Mouse (Mus musculus) lung, embryonic 16.5 days (tissue): ENCODE measurements around the gene Dao. TPM values are rescaled to one million over a fixed set of nuclear protein-coding genes. Genes with fewer than 3 reads are reported as not detected.

Experiments
- ATAC-seq: fragments of 200-750 bp; cut with Nextera tagmentation; 2 replicates; pipeline ENCODE4 v1.8.0; 2017; ENCODE audit warnings: low read depth, mild to moderate bottlenecking, moderate library complexity
- H3K27ac ChIP-seq: fragments of 300-500 bp; sonication (generic); 2 replicates; pipeline ENCODE4 v1.5.1; 2014; ENCODE audit warnings: mild to moderate bottlenecking, control low read depth, low read length
- H3K27me3 ChIP-seq: fragments of 300-500 bp; sonication (generic); 2 replicates; pipeline ENCODE4 v1.6.1; 2014; ENCODE audit warnings: low read depth, low read length, mixed read lengths; ENCODE audit not compliant: control insufficient read depth, insufficient read depth
- H3K36me3 ChIP-seq: fragments of 300-500 bp; sonication (generic); 2 replicates; pipeline ENCODE4 v1.6.1; 2014; ENCODE audit warnings: low read length; ENCODE audit not compliant: control insufficient read depth, insufficient read depth
- H3K4me1 ChIP-seq: fragments of 300-500 bp; sonication (generic); replicated peaks from 2 replicates; pipeline ENCODE4 v1.6.1; 2014; ENCODE audit warnings: low read length, mixed read lengths; ENCODE audit not compliant: control insufficient read depth, insufficient read depth
- H3K4me2 ChIP-seq: fragments of 300-500 bp; sonication (generic); 2 replicates; pipeline ENCODE4 v1.6.1; 2014; ENCODE audit warnings: low read depth, low read length, control low read depth
- H3K4me3 ChIP-seq: fragments of 300-500 bp; sonication (generic); 2 replicates; pipeline ENCODE4 v1.5.1; 2014; ENCODE audit warnings: mild to moderate bottlenecking, low read length, control low read depth
- H3K9ac ChIP-seq: fragments of 300-500 bp; sonication (generic); 2 replicates; pipeline ENCODE4 v1.6.1; 2014; ENCODE audit warnings: low read length, control low read depth
- H3K9me3 ChIP-seq: fragments of 300-500 bp; sonication (generic); 2 replicates; pipeline ENCODE4 v1.6.1; 2016; ENCODE audit warnings: low read length; ENCODE audit not compliant: control insufficient read depth
- WGBS: fragments of 180-500 bp; shearing (Covaris S2); extraction: QIAGEN DNeasy Blood & Tissue Kit; methylation state at CpG from one replicate; pipeline ENCODE4 v1.1.7; 2014; 5-methylcytosine and 5-hydroxymethylcytosine counted together
- polyA plus RNA-seq: library from polyadenylated mRNA; unstranded; fragments of >200 nt; fragmentation: Nextera tagmentation; extraction: Ambion mirVana; gene quantifications from 2 replicates; pipeline ENCODE4 v1.2.1, GENCODE M21; 2015

Gene Dao
- polyA plus RNA-seq, 1 experiment from 2014 or later, result not detected

DNA sequence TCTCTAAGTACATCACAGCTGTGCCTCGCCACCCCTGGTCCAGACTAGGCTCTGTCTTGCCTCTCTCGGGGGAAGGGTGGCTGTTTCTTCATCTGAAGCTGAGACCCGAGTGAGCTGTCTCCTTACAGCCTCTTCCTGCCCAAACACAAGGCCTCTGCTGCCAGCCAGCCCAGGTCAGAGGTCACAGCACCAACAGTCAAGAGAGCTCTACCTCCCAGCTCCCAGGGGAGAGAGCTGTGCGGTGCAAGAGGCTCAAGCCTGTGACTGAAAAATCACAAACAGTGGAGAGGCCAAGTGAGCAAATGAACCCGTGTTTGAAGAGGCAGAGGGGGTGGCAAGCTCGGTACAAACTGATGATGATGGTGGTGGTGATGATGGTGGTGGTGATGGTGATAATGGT is 63.1 kb downstream of the Dao start:
- Histone ChIP-seq H3K36me3 (no peaks in the 10 kb centered on the region), H3K4me3 (no peak overlapping the region), H3K9me3 (no peaks in the 10 kb centered on the region), H3K27ac (no peak overlapping the region), H3K4me2 (no peak overlapping the region), H3K9ac (no peak overlapping the region), H3K27me3 (no peaks in the 10 kb centered on the region), H3K4me1 (no peaks in the 10 kb centered on the region)
- 23% methylated on average over 6 of the region's 6 CpGs for WGBS
- no peak for ATAC-seq

DNA sequence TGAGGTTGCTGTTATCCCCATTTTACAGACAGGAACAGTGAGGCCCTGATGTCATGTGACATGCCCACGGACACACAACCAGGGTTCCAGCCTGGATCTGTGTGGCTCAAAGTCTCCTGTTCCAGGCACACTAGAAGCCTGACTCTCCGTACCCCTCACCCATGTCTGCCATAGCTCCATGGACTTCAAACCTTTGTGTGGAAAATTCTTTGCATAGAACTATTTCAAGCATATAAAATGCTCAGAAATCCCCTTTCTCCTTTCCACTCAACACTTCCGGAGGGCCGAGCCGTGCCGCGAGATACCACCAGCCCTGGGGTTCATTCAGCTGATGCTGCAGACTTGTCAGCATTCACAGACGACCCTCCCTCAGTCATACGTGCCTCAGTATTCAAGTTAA is 64.0 kb downstream of the Dao start:
- Histone ChIP-seq H3K4me3 (no peak overlapping the region), H3K9me3 (no peaks in the 10 kb centered on the region), H3K27ac (no peak overlapping the region), H3K4me1 (no peaks in the 10 kb centered on the region), H3K9ac (no peak overlapping the region), H3K36me3 (no peaks in the 10 kb centered on the region), H3K4me2 (no peak overlapping the region), H3K27me3 (no peaks in the 10 kb centered on the region)
- no peak for ATAC-seq
- WGBS, result 77% methylated on average over 9 of the region's 9 CpGs

DNA sequence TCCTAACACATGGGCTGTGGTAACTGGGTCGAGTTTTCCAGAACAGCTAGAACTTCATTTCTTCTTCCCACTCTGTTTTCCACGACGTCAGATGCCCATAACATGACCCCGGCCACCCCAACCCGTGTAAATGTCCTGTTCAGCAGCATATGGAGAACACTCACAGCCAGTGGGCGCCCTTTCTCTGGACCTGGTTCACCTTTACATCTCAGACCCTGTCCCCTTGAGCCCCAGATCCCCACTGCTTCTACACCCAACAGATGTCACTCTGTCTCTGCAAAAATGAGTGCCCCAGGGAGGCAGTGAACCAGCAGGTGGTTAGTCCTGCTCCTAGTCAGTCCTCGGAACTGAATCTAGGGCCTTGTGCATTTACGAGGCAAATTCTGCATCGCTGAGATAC is 64.5 kb downstream of the Dao start:
- Histone ChIP-seq H3K4me2 (no peak overlapping the region), H3K9me3 (no peaks in the 10 kb centered on the region), H3K9ac (no peak overlapping the region), H3K27me3 (no peaks in the 10 kb centered on the region), H3K4me1 (no peaks in the 10 kb centered on the region), H3K27ac (no peak overlapping the region), H3K36me3 (no peaks in the 10 kb centered on the region), H3K4me3 (no peak overlapping the region)
- ATAC-seq, result no peak
- WGBS, result 67% methylated on average over 9 of the region's 9 CpGs

- no peaks in the 10 kb centered on the region for H3K27me3 ChIP-seq
- H3K36me3 ChIP-seq, result no peaks in the 10 kb centered on the region
- no peak overlapping the region for H3K4me2 ChIP-seq
- WGBS, result 87% methylated on average over 4 of the region's 4 CpGs
- H3K4me3 ChIP-seq, result no peak overlapping the region
- H3K9me3 ChIP-seq, result no peaks in the 10 kb centered on the region
- H3K9ac ChIP-seq, result no peak overlapping the region
- no peak for ATAC-seq
- H3K4me1 ChIP-seq, result no peaks in the 10 kb centered on the region
- H3K27ac ChIP-seq, result no peak overlapping the region
Measured at GRCm38 (mm10) chr5:114070858-114071257, 67.4 kb downstream of the Dao start.

- Histone ChIP-seq H3K9me3 (no peaks in the 10 kb centered on the region), H3K27ac (no peak overlapping the region), H3K9ac (no peak overlapping the region), H3K4me2 (no peak overlapping the region), H3K36me3 (no peaks in the 10 kb centered on the region), H3K4me1 (no peaks in the 10 kb centered on the region), H3K27me3 (no peaks in the 10 kb centered on the region), H3K4me3 (no peak overlapping the region)
- WGBS, result 41% methylated on average over 2 of the region's 2 CpGs
- no peak for ATAC-seq
Measured at GRCm38 (mm10) chr5:114072262-114072661, 68.8 kb downstream of the Dao start.

Other genes starting within 250 kb of the Dao start
- gene Sart3, start 231.2 kb upstream of the Dao start, polyA plus RNA-seq, result 40.6 and 42.5 TPM in 2 replicates
- gene Iscu, start 231.0 kb upstream of the Dao start, polyA plus RNA-seq, result 104 and 114 TPM in 2 replicates
- gene Tmem119, start 203.2 kb upstream of the Dao start, polyA plus RNA-seq, result 49.9 and 51.1 TPM in 2 replicates
- gene Selplg, start 171.1 kb upstream of the Dao start, polyA plus RNA-seq, result 7.4 and 9.5 TPM in 2 replicates
- 131 and 138 TPM in 2 replicates for gene Coro1c, start 94.9 kb upstream of the Dao start, polyA plus RNA-seq
- 13.2 and 15.1 TPM in 2 replicates for gene Ssh1, start 9.8 kb upstream of the Dao start, polyA plus RNA-seq
- 11.7 and 12.0 TPM in 2 replicates for gene Usp30, start 61.8 kb downstream of the Dao start, polyA plus RNA-seq
- gene Svop, start 87.9 kb downstream of the Dao start, polyA plus RNA-seq, result 0.30 and 0.41 TPM in 2 replicates
- 6.3 and 8.0 TPM in 2 replicates for gene Alkbh2, start 124.5 kb downstream of the Dao start, polyA plus RNA-seq
- gene Ung, start 126.7 kb downstream of the Dao start, polyA plus RNA-seq, result 33.8 and 38.6 TPM in 2 replicates
- gene Acacb, start 142.8 kb downstream of the Dao start, polyA plus RNA-seq, result 2.0 and 2.3 TPM in 2 replicates